Mouse (Mus musculus) retina, postnatal 1 day (tissue): Measurements from ENCODE around the gene Rnf114.

Source experiments
- DNase-seq: peaks from one replicate; pipeline ENCODE4 v3.0.0-alpha.2; 2012

The Rnf114 gene

DNA sequence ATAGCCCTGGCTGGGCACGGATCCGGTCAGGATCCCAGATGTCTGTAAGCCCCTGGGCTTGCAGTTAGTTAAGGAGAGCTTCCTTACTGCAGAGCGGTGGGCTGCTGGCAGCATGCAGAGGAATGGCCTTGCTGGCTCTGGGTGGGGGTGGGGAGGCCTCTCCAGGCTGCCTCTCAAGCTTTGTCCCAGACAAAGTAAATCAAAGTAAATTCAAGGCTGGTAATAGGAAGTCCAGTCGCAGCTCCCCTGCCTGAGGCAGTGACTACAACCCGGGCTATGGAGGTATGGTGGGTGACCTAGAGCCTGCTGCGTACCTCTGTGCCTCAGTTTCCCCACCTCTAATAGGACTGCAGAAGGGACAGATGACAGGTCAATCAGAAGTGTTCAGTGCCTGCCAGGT is 48.9 kb downstream of the Rnf114 start:
- DNase-seq = no peak

DNA sequence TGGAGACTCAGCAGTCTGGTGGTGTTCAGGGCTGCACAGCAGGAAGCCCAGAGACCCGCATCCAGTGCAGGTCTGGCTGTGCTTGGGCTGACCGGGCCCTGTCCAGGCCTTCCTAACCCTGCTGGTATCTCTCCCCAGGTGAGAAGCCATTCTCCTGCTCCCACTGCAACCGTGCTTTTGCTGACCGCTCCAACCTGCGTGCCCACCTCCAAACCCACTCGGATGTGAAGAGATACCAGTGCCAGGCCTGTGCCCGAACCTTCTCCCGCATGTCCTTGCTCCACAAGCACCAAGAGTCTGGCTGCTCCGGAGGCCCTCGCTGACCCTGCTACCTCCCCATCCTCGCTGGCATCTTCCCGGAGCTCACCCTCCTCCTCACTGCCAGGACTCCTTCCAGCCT is 49.3 kb downstream of the Rnf114 start:
- DNase-seq = no peak

DNA sequence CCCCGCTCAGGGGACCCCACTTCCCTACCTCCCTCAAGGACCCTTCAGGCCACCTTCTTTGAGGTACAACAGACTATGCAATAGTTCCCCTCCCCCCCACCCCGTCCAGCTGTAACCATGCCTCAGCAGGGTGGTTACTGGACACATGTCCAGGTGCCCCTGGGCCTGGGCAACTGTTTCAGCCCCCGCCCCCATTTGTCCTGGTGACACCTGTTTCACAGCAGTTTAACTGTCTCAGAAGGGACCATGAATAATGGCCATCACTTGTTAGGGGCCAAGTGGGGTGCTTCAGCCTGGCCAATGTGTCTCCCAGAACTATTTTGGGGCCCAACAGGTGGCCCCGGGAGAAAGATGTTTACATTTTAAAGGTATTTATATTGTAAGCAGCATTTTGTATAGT is 49.9 kb downstream of the Rnf114 start:
- no peak for DNase-seq

DNA sequence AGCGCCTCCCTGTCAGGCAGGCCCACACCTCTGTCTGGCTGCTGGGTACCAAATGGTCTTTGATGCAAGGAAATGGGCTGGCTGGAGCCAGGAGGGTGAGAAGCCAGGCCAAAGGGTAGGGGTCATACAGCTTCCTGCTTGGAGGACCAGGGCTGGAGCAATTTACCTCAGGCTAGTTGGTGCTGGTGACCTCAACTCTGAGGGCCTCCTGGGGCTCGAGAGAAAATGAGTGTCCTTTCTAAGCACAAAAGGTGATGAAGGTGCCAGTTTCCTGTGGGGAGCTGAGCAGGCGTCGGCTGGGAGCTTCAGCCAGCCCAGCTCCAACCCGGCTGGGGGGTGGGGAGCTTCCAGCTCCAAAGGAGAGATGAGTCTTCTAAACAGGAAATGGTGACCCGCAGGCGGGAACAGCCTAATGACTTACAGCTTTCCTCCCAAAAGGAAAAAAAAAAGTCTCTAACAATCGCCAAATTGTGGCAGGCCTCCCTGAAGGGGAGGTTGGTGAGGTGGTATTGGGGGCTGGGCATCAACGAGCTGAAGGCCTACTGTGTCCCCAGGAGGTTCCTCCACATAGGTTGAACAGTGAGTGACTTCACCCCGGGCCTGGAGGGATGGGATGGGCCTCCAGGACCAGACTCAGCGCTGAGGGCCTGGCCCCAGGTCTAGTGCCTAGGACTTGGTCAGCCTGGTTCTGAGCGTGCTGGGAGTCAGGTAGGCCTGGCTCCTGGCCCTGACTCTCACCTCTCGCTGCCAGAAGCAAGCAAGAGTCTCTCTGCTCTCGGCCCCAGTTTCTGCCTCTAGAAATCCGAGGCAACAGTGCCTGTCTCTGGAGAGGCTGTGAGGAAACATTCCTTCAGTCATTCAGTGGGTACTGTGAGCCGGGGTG is 50.9 kb downstream of the Rnf114 start:
- DNase-seq = no peak

DNA sequence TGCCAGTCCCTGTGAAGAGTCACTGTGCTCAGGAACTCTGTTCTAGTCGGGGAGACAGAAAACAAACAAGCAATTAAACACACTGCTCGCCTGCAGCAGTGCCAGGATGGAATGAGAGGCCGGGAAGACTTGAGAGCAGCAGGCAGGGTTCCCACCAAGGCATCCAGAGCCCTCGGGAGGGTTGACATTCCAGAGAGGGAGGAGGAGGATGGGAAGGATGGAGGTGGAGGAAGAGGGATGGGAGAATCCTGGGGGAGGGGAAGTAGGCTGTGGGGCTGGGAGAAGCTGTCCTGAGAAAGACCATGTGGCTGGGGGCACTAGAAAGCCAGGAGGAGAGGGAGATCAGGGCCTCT is 51.5 kb downstream of the Rnf114 start:
- peak; percentile 57 for DNase-seq

DNA sequence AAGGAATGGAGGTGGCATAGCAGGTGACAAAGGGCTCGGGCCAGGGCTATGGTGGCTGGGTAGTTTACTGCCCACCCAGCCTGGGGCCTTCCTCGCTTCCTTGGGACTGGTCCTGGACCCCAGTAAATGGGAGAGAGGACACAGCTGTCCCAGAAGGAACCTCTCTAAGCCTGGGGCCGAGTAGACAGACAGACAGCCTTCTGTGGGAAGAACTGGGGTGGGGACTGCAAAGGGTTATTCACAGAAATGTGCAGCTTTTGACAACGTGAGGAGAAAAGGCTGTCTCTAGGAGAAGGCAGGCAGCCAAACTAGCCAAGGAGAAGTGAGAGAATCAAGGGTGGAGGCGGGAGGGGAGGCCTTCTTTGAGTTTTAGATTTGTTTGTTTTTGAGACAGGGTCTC is 52.0 kb downstream of the Rnf114 start:
- no peak for DNase-seq

DNA sequence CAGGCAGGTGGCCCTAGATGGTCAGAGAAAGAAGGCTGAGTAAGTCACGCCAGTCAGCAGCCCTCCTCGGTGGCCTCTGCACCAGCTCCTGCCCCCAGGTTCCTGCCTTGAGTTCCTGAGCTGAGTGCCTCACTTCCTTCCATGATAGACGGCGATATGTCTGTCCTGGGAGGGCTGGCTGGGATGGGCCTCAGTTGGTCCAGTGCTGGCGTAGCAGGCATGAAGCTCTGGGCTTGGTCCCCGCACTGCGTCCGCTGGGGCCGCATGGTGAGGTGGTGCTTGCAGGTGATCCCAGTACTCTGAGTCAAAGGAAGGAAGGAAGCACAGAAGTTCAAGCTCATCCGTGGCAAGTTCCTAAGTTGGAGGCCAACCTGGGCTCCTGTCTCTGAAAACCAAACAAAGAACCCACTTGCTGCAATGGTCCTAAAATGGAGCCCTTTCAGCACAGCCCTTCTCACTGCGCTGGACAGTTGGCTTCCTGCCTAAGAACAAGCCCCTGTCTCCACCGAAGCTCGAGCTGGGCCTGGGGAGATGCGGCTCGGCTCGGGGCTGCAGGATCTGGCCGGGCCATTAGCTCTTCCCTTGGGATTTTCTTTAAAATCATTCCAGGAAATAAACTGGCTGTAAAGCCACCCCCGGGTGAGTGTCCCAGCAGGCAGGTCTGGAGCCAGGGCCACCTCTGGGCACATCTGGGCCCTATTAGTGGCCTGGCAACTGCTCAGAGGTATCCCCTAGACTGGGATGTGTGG is 54.2 kb downstream of the Rnf114 start:
- DNase-seq = no peak

DNA sequence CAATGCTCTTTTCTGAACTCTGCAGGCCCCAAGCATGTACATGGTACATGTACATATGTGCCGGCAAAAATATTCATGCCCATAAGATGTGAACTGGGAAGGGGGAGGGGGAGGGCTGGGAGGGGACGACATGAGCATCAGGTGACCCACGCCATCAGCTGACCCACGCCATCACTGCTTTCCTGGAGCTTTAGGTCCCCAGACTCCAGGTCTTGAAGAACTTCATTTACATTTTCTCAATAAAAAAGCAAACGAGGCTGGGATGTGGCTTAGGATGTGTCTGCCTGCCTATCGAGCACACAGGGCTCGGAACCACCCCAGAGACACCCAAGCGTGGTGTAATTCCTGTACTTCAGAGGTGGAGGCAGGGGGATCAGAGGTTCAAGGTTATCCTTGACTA is 55.0 kb downstream of the Rnf114 start:
- no peak for DNase-seq

DNA sequence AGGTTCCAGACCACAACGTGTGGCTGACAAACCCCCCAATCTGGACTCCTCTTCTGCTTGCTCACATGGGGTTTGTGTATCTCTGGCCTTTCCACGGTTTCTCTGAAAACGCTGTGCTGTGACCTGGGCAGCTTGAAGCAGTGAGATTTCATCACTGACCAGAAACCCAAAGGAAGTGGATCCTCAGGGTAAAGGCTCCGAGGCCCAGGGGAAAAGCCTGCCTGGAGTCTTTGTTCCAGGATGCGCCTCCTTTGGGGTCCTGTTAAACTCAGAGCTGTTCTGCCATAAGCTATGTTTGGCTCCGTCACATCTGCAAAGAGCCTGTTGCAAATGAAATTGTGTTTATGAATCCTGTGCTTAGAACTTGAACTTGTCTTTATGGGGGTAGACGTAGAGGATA is 56.5 kb downstream of the Rnf114 start:
- DNase-seq = no peak

DNA sequence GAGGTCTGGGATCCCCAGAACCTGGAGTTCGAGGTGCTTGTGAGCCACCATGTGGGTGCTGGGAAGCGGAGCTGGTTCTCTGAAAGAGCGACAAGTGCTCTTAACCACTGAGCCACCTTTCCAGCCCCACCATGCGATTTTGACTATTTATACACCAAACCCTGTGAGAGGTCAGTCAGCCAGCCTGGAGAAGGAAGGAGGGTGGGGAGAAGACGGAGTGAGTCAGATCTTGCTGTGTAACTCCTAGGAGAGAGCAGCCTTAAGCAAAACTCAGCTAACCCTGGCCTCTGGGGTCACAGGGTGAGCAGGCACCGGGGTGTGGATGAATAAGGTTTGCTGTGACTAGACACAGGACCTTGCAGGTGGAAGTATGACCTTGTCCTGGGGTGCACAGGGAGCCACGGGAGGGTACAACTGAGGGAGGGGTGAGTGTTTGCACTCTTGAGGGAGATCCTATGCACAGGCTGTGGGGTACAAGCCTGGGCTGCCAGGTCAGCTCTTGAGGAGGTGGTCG is 58.0 kb downstream of the Rnf114 start:
- no peak for DNase-seq

DNA sequence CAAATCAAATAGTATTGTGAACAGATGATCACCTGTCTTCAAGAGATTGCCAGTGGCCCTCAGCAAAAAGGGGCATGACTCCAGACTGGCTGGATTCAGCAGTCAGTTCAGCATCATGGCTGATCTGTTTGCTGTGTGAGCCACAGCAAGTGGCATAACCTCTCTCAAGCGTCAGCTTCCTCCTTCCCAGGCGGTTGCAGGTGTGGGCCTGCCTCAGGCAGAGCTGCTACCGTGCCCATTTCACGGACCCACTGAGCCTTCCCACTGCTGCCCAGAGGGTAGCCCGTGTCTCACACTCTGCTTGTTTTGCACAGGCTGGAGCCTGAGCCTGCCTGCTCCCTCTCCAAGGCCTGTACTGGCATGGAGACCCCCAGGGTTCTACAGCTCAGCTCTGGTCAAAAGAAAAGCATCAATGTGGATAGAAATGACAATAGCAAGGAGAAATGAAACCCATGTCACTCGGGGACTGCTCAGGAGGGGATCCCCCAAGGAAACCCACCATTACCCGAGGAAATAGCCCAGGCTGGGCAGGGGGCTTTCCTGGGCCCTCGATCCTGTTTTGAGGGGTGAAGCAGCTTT is 59.0 kb downstream of the Rnf114 start:
- DNase-seq = no peak

DNA sequence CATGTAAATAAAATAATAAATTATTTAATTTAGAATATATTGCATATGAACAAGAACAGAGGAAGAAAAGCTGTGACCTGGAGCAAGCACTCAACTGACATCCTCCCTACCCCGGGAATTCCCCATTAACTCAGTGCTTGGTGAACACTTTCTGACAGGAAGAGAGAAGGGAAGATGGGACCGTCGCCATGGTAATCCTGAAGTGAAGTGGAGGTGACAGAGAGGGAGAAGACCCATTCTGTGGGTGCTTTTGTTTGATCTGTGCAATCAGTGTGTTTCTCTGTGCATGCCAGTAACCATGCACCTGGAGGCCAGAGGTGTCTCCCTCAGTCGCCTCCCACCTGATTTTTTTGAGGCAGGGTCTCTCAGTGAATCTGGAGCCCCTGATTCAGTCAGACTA is 59.8 kb downstream of the Rnf114 start:
- DNase-seq = no peak

DNA sequence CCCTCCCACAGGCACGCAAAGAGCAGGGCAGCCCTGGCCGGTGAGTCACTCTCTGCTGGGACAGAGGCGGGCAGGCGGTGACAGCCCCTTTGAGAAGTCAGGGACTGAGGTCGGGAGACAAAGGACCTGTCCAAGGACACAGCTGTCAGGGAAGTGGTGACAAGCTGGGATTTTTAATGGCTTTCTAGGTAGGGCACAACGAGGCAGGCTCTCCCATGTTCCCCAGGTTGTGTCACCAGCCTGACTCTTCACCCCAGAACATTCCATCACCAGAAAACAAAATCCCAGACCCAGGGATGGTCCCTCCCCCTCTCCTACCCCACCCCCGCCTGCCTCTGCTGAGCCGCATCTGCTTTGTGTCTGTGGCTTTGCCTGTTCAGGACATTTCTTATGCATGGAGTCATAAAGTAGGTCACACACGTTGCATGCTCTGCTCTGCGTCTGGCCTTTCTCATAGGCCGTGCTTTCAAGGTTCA is 60.5 kb downstream of the Rnf114 start:
- DNase-seq = peak; percentile 56

DNA sequence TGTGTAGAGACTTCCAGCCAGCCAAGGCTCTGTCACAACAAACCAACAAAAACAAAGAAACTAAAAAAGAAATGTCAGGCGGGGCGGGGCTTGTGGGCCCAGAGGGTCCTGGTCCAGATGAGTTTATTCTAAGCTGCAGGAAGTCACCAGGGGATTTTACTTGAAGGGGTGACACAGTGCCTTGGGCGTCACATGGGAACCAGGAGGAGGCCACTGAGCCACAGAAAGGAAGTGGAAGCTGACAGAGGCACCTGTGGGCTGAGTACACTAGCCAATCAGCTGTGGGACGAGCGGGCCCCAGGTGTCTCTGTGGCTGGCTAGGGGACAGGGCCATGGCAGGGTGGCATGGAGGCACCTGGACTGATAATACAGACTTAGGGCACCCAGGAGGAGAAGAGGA is 63.3 kb downstream of the Rnf114 start:
- no peak for DNase-seq

DNA sequence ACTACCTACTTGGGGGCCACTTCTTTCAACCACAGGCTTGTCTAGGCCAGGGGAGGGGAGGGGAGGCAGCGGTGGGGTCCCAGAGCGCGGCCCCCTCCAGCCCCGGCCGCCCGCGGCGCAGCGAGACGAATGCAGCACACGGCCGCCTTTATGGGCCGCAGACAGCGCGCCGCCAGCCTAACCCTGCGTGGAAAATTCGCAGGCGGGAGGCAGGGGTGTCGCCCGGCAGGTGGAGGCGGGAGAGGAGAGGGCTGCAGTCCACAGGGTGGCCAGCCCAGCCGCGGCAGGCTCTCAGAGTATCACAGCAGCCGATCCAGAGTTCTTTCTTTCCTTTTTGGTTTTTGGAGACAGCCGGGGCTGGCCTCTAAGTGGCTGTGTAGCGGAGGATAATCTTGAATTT is 67.0 kb downstream of the Rnf114 start:
- DNase-seq = peak; percentile 42

DNA sequence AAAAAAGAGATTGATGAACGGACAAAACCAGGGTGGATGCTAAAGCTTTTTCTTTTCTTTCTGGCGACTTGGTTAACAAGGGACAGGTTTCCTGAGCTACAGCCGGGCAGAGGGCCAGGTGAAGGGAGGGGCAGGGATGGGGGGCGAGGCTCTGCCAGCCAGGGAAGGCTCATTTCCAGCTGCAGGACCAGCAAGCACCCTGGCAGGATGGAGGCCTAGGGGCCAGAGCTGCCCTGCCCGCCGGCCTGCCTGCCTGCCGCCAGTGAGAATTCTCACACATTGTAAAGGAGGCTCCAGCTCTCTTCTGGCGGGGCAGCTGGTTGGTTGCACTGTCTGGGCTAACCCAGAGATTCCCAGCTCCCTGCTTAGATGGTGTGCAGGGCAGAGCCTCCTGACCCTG is 69.7 kb downstream of the Rnf114 start:
- no peak for DNase-seq

DNA sequence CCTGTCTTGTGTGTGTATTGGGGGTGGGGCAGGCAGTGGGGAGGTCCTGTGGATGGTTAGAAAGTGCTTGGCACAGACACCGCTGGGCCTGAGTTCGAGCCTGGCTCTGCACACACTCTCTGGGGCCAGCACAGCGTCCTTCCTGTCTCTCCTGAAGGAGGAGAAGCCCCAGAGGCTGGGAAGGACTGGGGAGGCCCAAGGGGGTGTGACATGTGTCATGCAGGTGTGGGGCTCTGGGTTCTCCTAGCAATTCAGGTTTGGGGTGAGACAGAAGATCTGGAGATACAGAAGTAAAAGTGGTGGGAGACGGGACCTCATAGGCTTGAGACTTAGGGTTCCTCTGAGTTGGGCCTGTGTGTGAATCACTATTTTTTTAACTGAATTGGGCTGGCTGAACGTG is 70.6 kb downstream of the Rnf114 start:
- no peak for DNase-seq

DNA sequence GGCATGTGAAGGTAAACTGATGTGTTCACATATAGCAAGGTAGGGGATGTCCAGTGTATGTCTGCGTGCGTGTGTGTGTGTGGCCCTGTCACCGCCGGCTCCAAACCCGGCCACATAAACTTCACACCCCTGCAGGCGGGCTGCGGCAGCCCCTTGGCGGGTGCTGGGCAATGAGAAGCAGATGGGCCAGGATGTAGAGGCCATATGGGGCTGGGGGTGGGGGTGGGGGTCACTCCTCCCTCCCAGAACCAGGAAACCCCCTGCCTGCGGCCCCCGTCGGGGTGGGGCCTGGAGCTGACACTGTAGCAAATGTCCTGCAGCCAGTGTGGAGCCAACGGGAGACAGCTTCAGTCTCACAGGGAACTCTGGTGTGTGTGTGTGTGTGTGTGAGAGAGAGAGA is 71.3 kb downstream of the Rnf114 start:
- no peak for DNase-seq

DNA sequence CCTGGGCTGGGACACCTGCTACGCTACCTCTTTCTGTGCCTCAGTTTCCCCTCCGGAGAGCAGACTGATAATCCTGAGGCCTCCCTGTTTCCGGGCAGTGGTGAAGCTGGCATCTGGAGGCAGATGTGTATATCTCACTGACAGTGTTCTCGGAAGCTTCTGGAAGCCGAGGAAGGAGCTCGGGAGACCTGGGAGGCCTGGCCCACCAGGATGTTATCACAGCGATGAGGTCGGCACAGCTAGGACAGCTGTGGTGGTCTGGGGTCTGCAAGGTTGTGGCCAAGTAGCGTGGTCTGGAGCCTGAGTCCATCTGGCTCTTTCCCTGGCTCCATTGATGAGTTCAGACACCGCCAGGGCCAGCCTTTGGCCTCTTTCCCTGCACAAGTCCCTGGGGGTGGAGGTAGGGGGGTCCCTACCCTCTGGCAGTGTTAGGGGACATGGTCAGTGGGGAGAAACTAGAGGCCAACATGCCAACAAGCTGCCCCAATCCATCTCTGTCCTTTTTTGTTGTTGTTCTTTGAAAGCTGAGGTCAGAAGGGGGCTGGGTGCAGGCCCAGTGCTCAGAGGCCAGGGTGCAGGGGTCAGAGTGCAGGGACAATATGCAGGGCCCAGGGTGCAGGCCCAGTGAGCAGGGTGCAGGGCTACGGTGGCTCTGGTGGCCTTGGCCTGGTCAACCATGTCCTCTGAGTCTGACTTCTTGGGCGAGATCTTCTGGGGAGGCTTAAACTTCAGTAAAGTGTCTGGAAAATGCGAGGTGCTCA is 72.3 kb downstream of the Rnf114 start:
- no peak for DNase-seq

DNA sequence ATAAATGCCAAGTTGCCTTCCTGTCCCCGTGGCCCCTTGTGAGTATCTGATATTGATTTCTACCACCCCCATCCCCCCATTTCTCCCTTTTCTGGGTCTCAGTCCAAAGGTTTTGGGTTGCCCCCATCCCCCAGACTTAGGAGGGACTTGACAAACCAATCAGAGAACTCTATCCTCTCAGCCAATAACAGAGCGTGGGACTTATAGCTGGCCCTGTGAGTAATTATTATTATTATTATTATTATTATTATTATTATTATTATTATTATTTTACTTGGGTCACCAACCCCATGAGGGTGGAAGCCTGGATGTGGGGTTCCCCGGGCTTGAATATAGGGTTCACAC is 72.8 kb downstream of the Rnf114 start:
- no peak for DNase-seq

DNA sequence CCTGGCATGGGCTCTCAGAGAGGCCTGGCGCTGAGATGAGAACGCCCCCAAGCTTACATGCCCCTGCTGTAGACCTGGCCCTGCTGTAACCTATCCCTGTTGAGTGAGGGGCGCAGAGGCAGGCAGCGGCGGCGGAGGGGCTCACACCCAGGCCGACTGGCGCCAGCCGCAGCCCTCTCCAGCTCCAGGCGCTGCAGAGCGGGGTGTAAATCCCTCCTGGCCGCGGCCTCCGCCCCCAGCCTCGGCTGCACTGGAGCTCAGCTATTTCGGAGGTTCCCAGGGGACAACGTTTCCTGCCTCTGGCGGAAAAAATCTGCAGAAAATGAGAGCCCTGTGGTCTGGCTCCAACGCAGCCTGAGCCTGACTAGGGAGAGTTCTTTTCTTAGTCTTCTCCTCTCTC is 73.2 kb downstream of the Rnf114 start:
- DNase-seq = no peak
